Mouse (Mus musculus) lung, postnatal 0 days (tissue): ENCODE measurements around the gene Hkdc1.

Source experiments
- CTCF ChIP-seq: IDR thresholded peaks from 2 replicates; pipeline ENCODE4 v1.5.1; 2016; ENCODE audit warnings: antibody characterized with exemption, mild to moderate bottlenecking
- EP300 ChIP-seq: IDR thresholded peaks from 2 replicates; pipeline ENCODE4 v1.6.1; 2016; ENCODE audit warnings: antibody characterized with exemption, mild to moderate bottlenecking, control low read depth

- TF ChIP-seq CTCF (no peak), EP300 (no peak)
Observed at GRCm38 (mm10) chr10:62342512-62342911, 79.8 kb downstream of the Hkdc1 start.
